Mouse (Mus musculus) kidney, postnatal 0 days (tissue): ENCODE data around the gene Nmnat1. TPM values are rescaled to one million over a fixed set of nuclear protein-coding genes. Genes with fewer than 3 reads are reported as not detected.
A peak's percentile ranks its signal among the peaks of the same experiment; 100 is the strongest.
"Not testable (repeated sequence)": the region's sequence is repeated elsewhere in the genome, so short reads cannot be mapped to it uniquely, and the experiment has no call there.

Experiments
- ATAC-seq: fragments of 200-750 bp; cut with Nextera tagmentation; replicated peaks from 2 replicates; pipeline ENCODE4 v1.8.0; 2017; ENCODE audit warnings: low read depth, moderate number of reproducible peaks, moderate TSS enrichment, moderate library complexity; ENCODE audit not compliant: low FRiP score
- DNase-seq: peaks from one replicate; pipeline ENCODE4 v3.0.0-alpha.2; 2016; ENCODE audit warnings: low spot score
- H3K27ac ChIP-seq: fragments of 300-500 bp; sonication (generic); 2 replicates; pipeline ENCODE4 v1.5.1; 2014; ENCODE audit warnings: mild to moderate bottlenecking
- H3K27me3 ChIP-seq: fragments of 300-500 bp; sonication (generic); 2 replicates; pipeline ENCODE4 v1.6.1; 2014; ENCODE audit warnings: low read length, mixed read lengths; ENCODE audit not compliant: insufficient read depth
- H3K36me3 ChIP-seq: fragments of 300-500 bp; sonication (generic); 2 replicates; pipeline ENCODE4 v1.6.1; 2014; ENCODE audit warnings: low read length, mixed read lengths; ENCODE audit not compliant: insufficient read depth
- H3K4me1 ChIP-seq: fragments of 300-500 bp; sonication (generic); replicated peaks from 2 replicates; pipeline ENCODE4 v1.6.1; 2014; ENCODE audit warnings: antibody characterized with exemption, low read length, mixed read lengths; ENCODE audit not compliant: insufficient read depth
- H3K4me2 ChIP-seq: fragments of 300-500 bp; sonication (generic); 2 replicates; pipeline ENCODE4 v1.6.1; 2014; ENCODE audit warnings: mild to moderate bottlenecking, low read length, moderate library complexity, mixed read lengths
- H3K4me3 ChIP-seq: fragments of 300-500 bp; sonication (generic); replicated peaks from 2 replicates; pipeline ENCODE4 v1.5.1; 2014; ENCODE audit warnings: low read depth, low read length
- H3K9ac ChIP-seq: fragments of 300-500 bp; sonication (generic); 2 replicates; pipeline ENCODE4 v1.6.1; 2014; ENCODE audit warnings: low read depth, low read length
- H3K9me3 ChIP-seq: fragments of 300-500 bp; sonication (generic); replicated peaks from 2 replicates; pipeline ENCODE4 v1.6.1; 2016; ENCODE audit warnings: low read length, inconsistent platforms, mixed read lengths
- CTCF ChIP-seq: IDR thresholded peaks from 2 replicates; pipeline ENCODE4 v1.5.1; 2016; ENCODE audit warnings: antibody characterized with exemption, low read depth, mild to moderate bottlenecking, moderate library complexity
- WGBS: fragments of 180-500 bp; shearing (Covaris S2); extraction: QIAGEN DNeasy Blood & Tissue Kit; methylation state at CpG from one replicate; pipeline ENCODE4 v1.1.7; 2014; 5-methylcytosine and 5-hydroxymethylcytosine counted together
- polyA plus RNA-seq: library from polyadenylated mRNA; unstranded; fragments of >200 nt; fragmentation: Nextera tagmentation; extraction: Ambion mirVana; gene quantifications from 2 replicates; pipeline ENCODE4 v1.2.1, GENCODE M21; 2015

The Nmnat1 gene
- polyA plus RNA-seq, 1 experiment from 2014 or later = 9.6 TPM

GRCm38 (mm10) chr4:149461579-149462304 is 23.3 kb downstream of the Nmnat1 start:
- ATAC-seq (peak; percentile 46; the same call in 1 of the 2 replicates), DNase-seq (no peak)
- WGBS = 46% methylated on average over 6 of the region's 7 CpGs
- Histone ChIP-seq H3K4me1 (no peaks in the 10 kb centered on the region), H3K36me3 (no peaks in the 10 kb centered on the region), H3K27ac (no peak overlapping the region), H3K9ac (no peak overlapping the region), H3K4me3 (no peak overlapping the region), H3K27me3 (no peaks in the 10 kb centered on the region), H3K9me3 (no peaks in the 10 kb centered on the region), H3K4me2 (no peak overlapping the region)
- no peak for TF ChIP-seq CTCF

- not testable (repeated sequence) for H3K9me3 ChIP-seq, H3K27me3 ChIP-seq, ATAC-seq, H3K4me2 ChIP-seq, H3K4me3 ChIP-seq, H3K4me1 ChIP-seq, H3K36me3 ChIP-seq, DNase-seq, H3K27ac ChIP-seq, H3K9ac ChIP-seq
- peak; percentile 43 for TF ChIP-seq CTCF
- 95% methylated on average over 2 of the region's 2 CpGs for whole genome bisulfite sequencing
Observed at GRCm38 (mm10) chr4:149460475-149460874, 24.5 kb downstream of the Nmnat1 start.

- H3K36me3 ChIP-seq = no peaks in the 10 kb centered on the region
- no peaks in the 10 kb centered on the region for H3K9me3 ChIP-seq
- no peak overlapping the region for H3K27ac ChIP-seq
- ATAC-seq = no peak
- 76% methylated on average over 1 of the region's 1 CpGs for WGBS
- no peak overlapping the region for H3K4me2 ChIP-seq
- no peak for TF ChIP-seq CTCF
- no peak overlapping the region for H3K4me3 ChIP-seq
- H3K4me1 ChIP-seq = no peaks in the 10 kb centered on the region
- DNase-seq = no peak
- no peaks in the 10 kb centered on the region for H3K27me3 ChIP-seq
- no peak overlapping the region for H3K9ac ChIP-seq
Observed at GRCm38 (mm10) chr4:149459425-149459824, 25.6 kb downstream of the Nmnat1 start.

- DNase-seq (no peak), ATAC-seq (no peak)
- Histone ChIP-seq H3K4me3 (no peak overlapping the region), H3K9me3 (no peaks in the 10 kb centered on the region), H3K27me3 (no peaks in the 10 kb centered on the region), H3K4me1 (no peaks in the 10 kb centered on the region), H3K9ac (no peak overlapping the region), H3K27ac (no peak overlapping the region), H3K4me2 (no peak overlapping the region), H3K36me3 (no peaks in the 10 kb centered on the region)
- TF ChIP-seq CTCF = no peak
- 82% methylated on average over 5 of the region's 5 CpGs for WGBS
Observed at GRCm38 (mm10) chr4:149458526-149458925, 26.5 kb downstream of the Nmnat1 start.

- no peak for TF ChIP-seq CTCF
- ATAC-seq = no peak
- WGBS = 67% methylated on average over 6 of the region's 6 CpGs
- no peaks in the 10 kb centered on the region for H3K4me1 ChIP-seq
- H3K27ac ChIP-seq = no peak overlapping the region
- no peak for DNase-seq
- no peak overlapping the region for H3K4me2 ChIP-seq
- H3K4me3 ChIP-seq = no peak overlapping the region
- H3K9ac ChIP-seq = no peak overlapping the region
- H3K27me3 ChIP-seq = no peaks in the 10 kb centered on the region
- no peaks in the 10 kb centered on the region for H3K9me3 ChIP-seq
- no peaks in the 10 kb centered on the region for H3K36me3 ChIP-seq
Observed at GRCm38 (mm10) chr4:149457831-149458430, 27.1 kb downstream of the Nmnat1 start.

GRCm38 (mm10) chr4:149457163-149457562 is 27.8 kb downstream of the Nmnat1 start:
- H3K27ac ChIP-seq, H3K4me2 ChIP-seq, H3K4me3 ChIP-seq, H3K9ac ChIP-seq, H3K36me3 ChIP-seq, ATAC-seq, H3K4me1 ChIP-seq, H3K27me3 ChIP-seq, DNase-seq, H3K9me3 ChIP-seq: not testable (repeated sequence)
- 87% methylated on average over 27 of the region's 27 CpGs for WGBS

GRCm38 (mm10) chr4:149454879-149455278 is 30.1 kb downstream of the Nmnat1 start, which contains the start of gene Rbp7:
Gene Rbp7 (minus strand): TSS chr4:149454978.
- H3K4me2 ChIP-seq = no peak within 1 kb of the TSS
- DNase-seq (no peak), ATAC-seq (no peak)
- no peak within 1 kb of the TSS for H3K9ac ChIP-seq
- H3K4me1 ChIP-seq = no peaks in the 10 kb centered on the region
- TF ChIP-seq CTCF = no peak
- H3K4me3 ChIP-seq = no peak within 1 kb of the TSS
- H3K27ac ChIP-seq = no peak within 1 kb of the TSS
- no peaks in the 10 kb centered on the region for H3K36me3 ChIP-seq
- no peaks in the 10 kb centered on the region for H3K9me3 ChIP-seq
- WGBS = 48% methylated on average over 8 of the region's 8 CpGs
- no peaks in the 10 kb centered on the region for H3K27me3 ChIP-seq
